Mouse (Mus musculus) heart, postnatal 0 days (tissue): Measurements from ENCODE around the gene Olfr1223. TPM values are rescaled to one million over a fixed set of nuclear protein-coding genes. Genes with fewer than 3 reads are reported as not detected.

Source experiments
- ATAC-seq: fragments of 200-750 bp; cut with Nextera tagmentation; 2 replicates; pipeline ENCODE4 v1.8.0; 2017; ENCODE audit warnings: low read depth, moderate number of reproducible peaks, moderate library complexity; ENCODE audit not compliant: insufficient read depth
- DNase-seq: peaks from one replicate; pipeline ENCODE4 v3.0.0-alpha.2; 2016; ENCODE audit warnings: low spot score
- H3K27ac ChIP-seq: fragments of 300-500 bp; sonication (generic); 2 replicates; pipeline ENCODE4 v1.5.1; 2014; ENCODE audit warnings: low read depth, mild to moderate bottlenecking
- H3K27me3 ChIP-seq: fragments of 300-500 bp; sonication (generic); 2 replicates; pipeline ENCODE4 v1.6.1; 2014; ENCODE audit warnings: low read length, mixed read lengths; ENCODE audit not compliant: control insufficient read depth, insufficient read depth
- H3K36me3 ChIP-seq: fragments of 300-500 bp; sonication (generic); replicated peaks from 2 replicates; pipeline ENCODE4 v1.6.1; 2014; ENCODE audit warnings: low read length, mixed read lengths; ENCODE audit not compliant: control insufficient read depth, insufficient read depth
- H3K4me1 ChIP-seq: fragments of 300-500 bp; sonication (generic); 2 replicates; pipeline ENCODE4 v1.6.1; 2014; ENCODE audit warnings: antibody characterized with exemption; ENCODE audit not compliant: control insufficient read depth, insufficient read depth
- H3K4me2 ChIP-seq: fragments of 300-500 bp; sonication (generic); 2 replicates; pipeline ENCODE4 v1.6.1; 2014; ENCODE audit warnings: low read depth, mild to moderate bottlenecking, low read length, moderate library complexity
- H3K4me3 ChIP-seq: fragments of 300-500 bp; sonication (generic); 2 replicates; pipeline ENCODE4 v1.5.1; 2014; ENCODE audit warnings: low read depth, low read length
- H3K9ac ChIP-seq: fragments of 300-500 bp; sonication (generic); replicated peaks from 2 replicates; pipeline ENCODE4 v1.6.1; 2014; ENCODE audit warnings: low read depth, low read length, mixed read lengths
- H3K9me3 ChIP-seq: fragments of 300-500 bp; sonication (generic); replicated peaks from 2 replicates; pipeline ENCODE4 v1.6.1; 2016; ENCODE audit warnings: low read length; ENCODE audit not compliant: control insufficient read depth
- CTCF ChIP-seq: IDR thresholded peaks from 2 replicates; pipeline ENCODE4 v1.5.1; 2016; ENCODE audit warnings: antibody characterized with exemption, control low read depth, low read depth
- EP300 ChIP-seq: IDR thresholded peaks from 2 replicates; pipeline ENCODE4 v1.6.1; 2016; ENCODE audit warnings: antibody characterized with exemption, low read depth
- WGBS: fragments of 180-500 bp; shearing (Covaris S2); extraction: QIAGEN DNeasy Blood & Tissue Kit; methylation state at CpG from one replicate; pipeline ENCODE4 v1.1.7; 2014; 5-methylcytosine and 5-hydroxymethylcytosine counted together
- polyA plus RNA-seq: library from polyadenylated mRNA; unstranded; fragments of >200 nt; fragmentation: Nextera tagmentation; extraction: Ambion mirVana; gene quantifications from 2 replicates; pipeline ENCODE4 v1.2.1, GENCODE M21; 2015
- total RNA-seq: library from RNA; depleted of rRNA; stranded (reverse); fragments of >200 nt; gene quantifications from 2 replicates; pipeline ENCODE4 v1.2.3, GENCODE M21; 2014; ENCODE audit warnings: low replicate concordance; rRNA removed

Gene Olfr1223
- total and polyA plus RNA-seq, 2 experiments from 2014 or later: not detected

- no peaks in the 10 kb centered on the region for H3K4me1 ChIP-seq
- WGBS: 19% methylated on average over 3 of the region's 3 CpGs
- no peak within 1 kb of the TSS for H3K4me3 ChIP-seq
- no peak within 1 kb of the TSS for H3K9ac ChIP-seq
- ATAC-seq (no peak), DNase-seq (no peak)
- H3K27ac ChIP-seq: no peak within 1 kb of the TSS
- no peaks in the 10 kb centered on the region for H3K36me3 ChIP-seq
- no peak for TF ChIP-seq EP300
- no peak for TF ChIP-seq CTCF
- no peaks in the 10 kb centered on the region for H3K27me3 ChIP-seq
- no peaks in the 10 kb centered on the region for H3K9me3 ChIP-seq
- H3K4me2 ChIP-seq: no peak within 1 kb of the TSS
These were observed 18.4 kb downstream of the Olfr1223 start, which contains the start of gene Olfr1222 for GRCm38 (mm10) chr2:89132954-89133353. Olfr1222 (minus strand) TSS chr2:89133054.

- Histone ChIP-seq H3K4me2 (no peak within 1 kb of the TSS), H3K9me3 (no peaks in the 10 kb centered on the region), H3K4me1 (no peaks in the 10 kb centered on the region), H3K4me3 (no peak within 1 kb of the TSS), H3K36me3 (no peaks in the 10 kb centered on the region), H3K27me3 (no peaks in the 10 kb centered on the region), H3K27ac (no peak within 1 kb of the TSS), H3K9ac (no peak within 1 kb of the TSS)
- no peak for ATAC-seq
- no peak for TF ChIP-seq EP300
- no peak for TF ChIP-seq CTCF
- 71% methylated on average over 2 of the region's 2 CpGs for WGBS
- no peak for DNase-seq
These were observed 34.2 kb downstream of the Olfr1223 start, which contains the start of gene Olfr1221 for GRCm38 (mm10) chr2:89117183-89117582. Olfr1221 (minus strand) TSS chr2:89117283.

GRCm38 (mm10) chr2:89106735-89107134, 44.6 kb downstream of the Olfr1223 start, which contains the start of gene Olfr1220:
Olfr1220 (minus strand) TSS chr2:89106835.
- Histone ChIP-seq H3K4me2 (no peak within 1 kb of the TSS), H3K9me3 (no peaks in the 10 kb centered on the region), H3K27me3 (no peaks in the 10 kb centered on the region), H3K9ac (no peak within 1 kb of the TSS), H3K4me3 (no peak within 1 kb of the TSS), H3K27ac (no peak within 1 kb of the TSS), H3K4me1 (no peaks in the 10 kb centered on the region), H3K36me3 (no peaks in the 10 kb centered on the region)
- 62% methylated on average over 3 of the region's 3 CpGs for WGBS
- no peak for TF ChIP-seq EP300
- TF ChIP-seq CTCF: no peak
- ATAC-seq (no peak), DNase-seq (no peak)

GRCm38 (mm10) chr2:89105651-89106050, 45.7 kb downstream of the Olfr1223 start:
- H3K27me3 ChIP-seq: no peaks in the 10 kb centered on the region
- no peak overlapping the region for H3K4me2 ChIP-seq
- H3K4me3 ChIP-seq: no peak overlapping the region
- no peak overlapping the region for H3K27ac ChIP-seq
- TF ChIP-seq EP300 (no peak), CTCF (no peak)
- H3K4me1 ChIP-seq: no peaks in the 10 kb centered on the region
- H3K36me3 ChIP-seq: no peaks in the 10 kb centered on the region
- DNase-seq (no peak), ATAC-seq (no peak)
- no peaks in the 10 kb centered on the region for H3K9me3 ChIP-seq
- no peak overlapping the region for H3K9ac ChIP-seq

- Histone ChIP-seq H3K4me2 (no peak overlapping the region), H3K9me3 (no peaks in the 10 kb centered on the region), H3K27me3 (no peaks in the 10 kb centered on the region), H3K27ac (no peak overlapping the region), H3K4me3 (no peak overlapping the region), H3K9ac (no peak overlapping the region), H3K4me1 (no peaks in the 10 kb centered on the region), H3K36me3 (no peaks in the 10 kb centered on the region)
- no peak for TF ChIP-seq CTCF
- TF ChIP-seq EP300: no peak
- 100% methylated on average over 1 of the region's 1 CpGs for WGBS
- no peak for DNase-seq
- ATAC-seq: no peak
These were observed 57.5 kb downstream of the Olfr1223 start for GRCm38 (mm10) chr2:89093848-89094247.

Other genes starting within 250 kb of the Olfr1223 start
- not detected in 2 replicates for gene Olfr1208, start 249.2 kb downstream of the Olfr1223 start, total RNA-seq
- not detected in 2 replicates for gene Olfr1208, start 249.2 kb downstream of the Olfr1223 start, polyA plus RNA-seq
- not detected in 2 replicates for gene Olfr1209, start 236.4 kb downstream of the Olfr1223 start, total RNA-seq
- gene Olfr1209, start 236.4 kb downstream of the Olfr1223 start, polyA plus RNA-seq: not detected in 2 replicates
- not detected in 2 replicates for gene Olfr1211, start 213.4 kb downstream of the Olfr1223 start, total RNA-seq
- not detected in 2 replicates for gene Olfr1211, start 213.4 kb downstream of the Olfr1223 start, polyA plus RNA-seq
- not detected in 2 replicates for gene Olfr1212, start 197.6 kb downstream of the Olfr1223 start, total RNA-seq
- not detected in 2 replicates for gene Olfr1212, start 197.6 kb downstream of the Olfr1223 start, polyA plus RNA-seq
- gene Gm13762, start 171.3 kb downstream of the Olfr1223 start, total RNA-seq: not detected in 2 replicates
- gene Gm13762, start 171.3 kb downstream of the Olfr1223 start, polyA plus RNA-seq: not detected in 2 replicates
- not detected in 2 replicates for gene Olfr1214, start 158.9 kb downstream of the Olfr1223 start, total RNA-seq
- not detected in 2 replicates for gene Olfr1214, start 158.9 kb downstream of the Olfr1223 start, polyA plus RNA-seq
- gene Olfr1215, start 144.6 kb downstream of the Olfr1223 start, total RNA-seq: not detected in 2 replicates
- gene Olfr1215, start 144.6 kb downstream of the Olfr1223 start, polyA plus RNA-seq: not detected in 2 replicates
- not detected in 2 replicates for gene Olfr1216, start 133.2 kb downstream of the Olfr1223 start, total RNA-seq
- gene Olfr1216, start 133.2 kb downstream of the Olfr1223 start, polyA plus RNA-seq: not detected in 2 replicates
- not detected in 2 replicates for gene Olfr1217, start 119.5 kb downstream of the Olfr1223 start, total RNA-seq
- gene Olfr1217, start 119.5 kb downstream of the Olfr1223 start, polyA plus RNA-seq: not detected in 2 replicates
- gene Olfr1218, start 90.4 kb downstream of the Olfr1223 start, total RNA-seq: not detected in 2 replicates
- gene Olfr1218, start 90.4 kb downstream of the Olfr1223 start, polyA plus RNA-seq: not detected in 2 replicates
- not detected in 2 replicates for gene Olfr1219, start 68.0 kb downstream of the Olfr1223 start, total RNA-seq
- not detected in 2 replicates for gene Olfr1219, start 68.0 kb downstream of the Olfr1223 start, polyA plus RNA-seq
- not detected in 2 replicates for gene Olfr1220, start 44.7 kb downstream of the Olfr1223 start, total RNA-seq
- not detected in 2 replicates for gene Olfr1220, start 44.7 kb downstream of the Olfr1223 start, polyA plus RNA-seq
- gene Olfr1221, start 34.3 kb downstream of the Olfr1223 start, total RNA-seq: not detected in 2 replicates
- gene Olfr1221, start 34.3 kb downstream of the Olfr1223 start, polyA plus RNA-seq: not detected in 2 replicates
- gene Olfr1222, start 18.5 kb downstream of the Olfr1223 start, total RNA-seq: not detected in 2 replicates
- not detected in 2 replicates for gene Olfr1222, start 18.5 kb downstream of the Olfr1223 start, polyA plus RNA-seq
- not detected in 2 replicates for gene Olfr1224-ps1, start 12.5 kb upstream of the Olfr1223 start, total RNA-seq
- not detected in 2 replicates for gene Olfr1224-ps1, start 12.5 kb upstream of the Olfr1223 start, polyA plus RNA-seq
- not detected in 2 replicates for gene Olfr1225, start 23.1 kb upstream of the Olfr1223 start, total RNA-seq
- not detected in 2 replicates for gene Olfr1225, start 23.1 kb upstream of the Olfr1223 start, polyA plus RNA-seq
- not detected in 2 replicates for gene Olfr1226, start 48.5 kb upstream of the Olfr1223 start, total RNA-seq
- not detected in 2 replicates for gene Olfr1226, start 48.5 kb upstream of the Olfr1223 start, polyA plus RNA-seq
- gene Olfr1228, start 102.5 kb upstream of the Olfr1223 start, total RNA-seq: not detected in 2 replicates
- not detected in 2 replicates for gene Olfr1228, start 102.5 kb upstream of the Olfr1223 start, polyA plus RNA-seq
- gene Olfr1229, start 136.5 kb upstream of the Olfr1223 start, total RNA-seq: not detected in 2 replicates
- gene Olfr1229, start 136.5 kb upstream of the Olfr1223 start, polyA plus RNA-seq: not detected in 2 replicates
- gene Olfr1230, start 145.7 kb upstream of the Olfr1223 start, total RNA-seq: not detected in 2 replicates
- gene Olfr1230, start 145.7 kb upstream of the Olfr1223 start, polyA plus RNA-seq: not detected in 2 replicates
- gene Olfr1231, start 155.5 kb upstream of the Olfr1223 start, total RNA-seq: not detected in 2 replicates
- gene Olfr1231, start 155.5 kb upstream of the Olfr1223 start, polyA plus RNA-seq: not detected in 2 replicates
- gene Olfr1232, start 178.1 kb upstream of the Olfr1223 start, total RNA-seq: not detected in 2 replicates
- gene Olfr1232, start 178.1 kb upstream of the Olfr1223 start, polyA plus RNA-seq: not detected in 2 replicates
- gene Olfr1233, start 190.8 kb upstream of the Olfr1223 start, total RNA-seq: not detected in 2 replicates
- not detected in 2 replicates for gene Olfr1233, start 190.8 kb upstream of the Olfr1223 start, polyA plus RNA-seq
- not detected in 2 replicates for gene Olfr1234, start 213.3 kb upstream of the Olfr1223 start, total RNA-seq
- gene Olfr1234, start 213.3 kb upstream of the Olfr1223 start, polyA plus RNA-seq: not detected in 2 replicates